In genomic region chr4:128991500-128992008, GRCm38 (mm10) we compare ENCODE assay signal across 8 mouse cellular contexts. TPM values are rescaled to one million over a fixed set of nuclear protein-coding genes. Genes with fewer than 3 reads are reported as not detected.
DNase-seq lines count a peak whose midpoint lies in the region; ATAC-seq and TF ChIP-seq lines count a peak whose summit lies in the region.

TSS of gene Ak2 (plus strand) at chr4:128991958.

- ATAC-seq in activated CD4-positive, CD25-positive, alpha-beta regulatory T cell, adult 4 months = no peak
- ATAC-seq in forebrain, postnatal 0 days = no peak
- no peak for ATAC-seq in hindbrain, embryonic 15.5 days (ENCODE audit: low FRiP score, low read depth)
- no peak for ATAC-seq in liver, postnatal 0 days

- TF ChIP-seq CTCF in heart, adult 2 months (IDR thresholded peaks at IDR 0.05) = no peak
- TF ChIP-seq CTCF in forebrain, postnatal 0 days (IDR thresholded peaks at IDR 0.05; ENCODE audit: low read depth) = no peak
- TF ChIP-seq CTCF in liver, postnatal 0 days (IDR thresholded peaks at IDR 0.05; ENCODE audit: low read depth) = no peak

- H3K79me2 ChIP-seq in heart, adult 2 months (replicated peaks; ENCODE audit: control insufficient read depth, insufficient read depth, low read length) = peaks cover 3% of the 10 kb centered on the region

- H3K9me3 ChIP-seq in forebrain, postnatal 0 days (ENCODE audit: low read length) = no peaks in the 10 kb centered on the region
- no peaks in the 10 kb centered on the region for H3K9me3 ChIP-seq in hindbrain, embryonic 15.5 days
- H3K9me3 ChIP-seq in liver, postnatal 0 days (ENCODE audit: low read length) = no peaks in the 10 kb centered on the region

- peak within 1 kb of the TSS; percentile 37; the same call in 1 of the 2 replicates for H3K4me3 ChIP-seq in heart, adult 2 months
- no peak within 1 kb of the TSS; the same call in 1 of the 2 replicates for H3K4me3 ChIP-seq in forebrain, postnatal 0 days (ENCODE audit: low read depth, low read length)
- H3K4me3 ChIP-seq in hindbrain, embryonic 15.5 days = peak within 1 kb of the TSS; percentile 87
- no peak within 1 kb of the TSS for H3K4me3 ChIP-seq in liver, postnatal 0 days (ENCODE audit: low read depth, low read length)

- intact Hi-C loops in heart, adult 2 months (cut with DNase I) = loop anchor here (2.0 kb wide), 1 partner anchor 67 kb away; the partner anchor contains the start of gene Rnf19b

- no peak for DNase-seq in heart, adult 2 months
- no peak for DNase-seq in heart, adult 9 months (ENCODE audit: low spot score in 2 of 2)
- DNase-seq in forebrain, postnatal 0 days = no peak
- no peak for DNase-seq in liver, postnatal 0 days
- no peak for DNase-seq in right cerebral cortex, postnatal 10 days (ENCODE audit: low spot score in 2 of 2)
- no peak for DNase-seq in frontal cortex, postnatal 10 days (ENCODE audit: low spot score in 2 of 2)

- no peak within 1 kb of the TSS for H3K9ac ChIP-seq in heart, adult 2 months (ENCODE audit: low read depth, low read length)
- H3K9ac ChIP-seq in forebrain, postnatal 0 days = no peak within 1 kb of the TSS
- no peak within 1 kb of the TSS for H3K9ac ChIP-seq in hindbrain, embryonic 15.5 days
- H3K9ac ChIP-seq in liver, postnatal 0 days (replicated peaks) = no peak within 1 kb of the TSS

- no peaks in the 10 kb centered on the region for H3K27me3 ChIP-seq in heart, adult 2 months (ENCODE audit: control insufficient read depth, insufficient read depth, low read length)
- no peaks in the 10 kb centered on the region for H3K27me3 ChIP-seq in forebrain, postnatal 0 days (ENCODE audit: insufficient read depth, low read length)
- H3K27me3 ChIP-seq in hindbrain, embryonic 15.5 days = no peaks in the 10 kb centered on the region
- H3K27me3 ChIP-seq in liver, postnatal 0 days (ENCODE audit: insufficient read depth, low read length) = no peaks in the 10 kb centered on the region

- TF ChIP-seq EP300 in heart, adult 2 months (IDR thresholded peaks at IDR 0.05; ENCODE audit: insufficient read depth, low read depth, low read length) = no peak
- TF ChIP-seq EP300 in liver, postnatal 0 days (IDR thresholded peaks at IDR 0.05; ENCODE audit: low read depth) = no peak

- H3K4me2 ChIP-seq in forebrain, postnatal 0 days (ENCODE audit: low read depth) = peak within 1 kb of the TSS; percentile 41
- peak within 1 kb of the TSS; percentile 73 for H3K4me2 ChIP-seq in hindbrain, embryonic 15.5 days
- peak within 1 kb of the TSS; percentile 98 for H3K4me2 ChIP-seq in liver, postnatal 0 days (ENCODE audit: low read depth, low read length)

- no peaks in the 10 kb centered on the region; the same call in 1 of the 2 replicates for H3K36me3 ChIP-seq in heart, adult 2 months (ENCODE audit: control insufficient read depth, insufficient read depth, low read length)
- H3K36me3 ChIP-seq in forebrain, postnatal 0 days (ENCODE audit: insufficient read depth) = peaks cover 6% of the 10 kb centered on the region; the same call in 1 of the 2 replicates
- no peaks in the 10 kb centered on the region for H3K36me3 ChIP-seq in hindbrain, embryonic 15.5 days
- peaks cover 7% of the 10 kb centered on the region; the same call in 1 of the 2 replicates for H3K36me3 ChIP-seq in liver, postnatal 0 days (replicated peaks; ENCODE audit: insufficient read depth, low read length)

- TF ChIP-seq POLR2A in heart, adult 2 months (IDR thresholded peaks at IDR 0.05; ENCODE audit: insufficient read depth, low read depth, low read length) = no peak

- WGBS in heart, adult 2 months = 87% methylated on average over 9 of the region's 9 CpGs
- WGBS in forebrain, postnatal 0 days = 90% methylated on average over 9 of the region's 9 CpGs
- WGBS in hindbrain, embryonic 15.5 days = 94% methylated on average over 9 of the region's 9 CpGs
- WGBS in liver, postnatal 0 days (ENCODE audit: insufficient replicate concordance) = 91% methylated on average over 9 of the region's 9 CpGs

- no peak within 1 kb of the TSS for H3K27ac ChIP-seq in heart, adult 2 months
- no peak within 1 kb of the TSS for H3K27ac ChIP-seq in forebrain, postnatal 0 days (ENCODE audit: low read depth, low read length)
- no peak within 1 kb of the TSS for H3K27ac ChIP-seq in hindbrain, embryonic 15.5 days (replicated peaks)
- H3K27ac ChIP-seq in liver, postnatal 0 days (ENCODE audit: low read depth) = peak within 1 kb of the TSS; percentile 50

- H3K4me1 ChIP-seq in heart, adult 2 months (ENCODE audit: control insufficient read depth, insufficient read depth, low read length) = peaks cover 4% of the 10 kb centered on the region
- peaks cover 9% of the 10 kb centered on the region for H3K4me1 ChIP-seq in forebrain, postnatal 0 days (ENCODE audit: insufficient read depth)
- peaks cover 14% of the 10 kb centered on the region for H3K4me1 ChIP-seq in hindbrain, embryonic 15.5 days (replicated peaks)
- H3K4me1 ChIP-seq in liver, postnatal 0 days (ENCODE audit: insufficient read depth) = peaks cover 26% of the 10 kb centered on the region

RNA-seq across cellular contexts. Expression of gene Ak2, which starts in this region (rescaled TPM):
- 10 to 100 TPM; 63.1 to 70.5 TPM for total RNA-seq in heart, adult 2 months (2021)
- polyA plus RNA-seq in heart, adult 2 months (2012; rRNA removed) = 41.8 and 43.4 TPM in 2 replicates
- 100 to 1,000 TPM in 1 of 2 experiments, 10 to 100 TPM in 1; 62.4 to 108 TPM for polyA plus RNA-seq in activated CD4-positive, CD25-positive, alpha-beta regulatory T cell, adult 4 months (2017; shearing (Covaris generic))
- total RNA-seq in forebrain, postnatal 0 days (2014; rRNA removed) = 30.8 and 33.0 TPM in 2 replicates
- polyA plus RNA-seq in forebrain, postnatal 0 days (2015; fragmentation: Nextera tagmentation; extraction: Ambion mirVana) = 58.5 and 64.2 TPM in 2 replicates
- 84.8 and 93.2 TPM in 2 replicates for polyA plus RNA-seq in hindbrain, embryonic 15.5 days (2015; fragmentation: Nextera tagmentation; extraction: Ambion mirVana)
- polyA plus RNA-seq in liver, postnatal 0 days (2015; fragmentation: Nextera tagmentation; extraction: Ambion mirVana) = 276 and 291 TPM in 2 replicates

Comparison
In these comparisons a context has a peak if more than half of its experiments do, and no peak if none do; other contexts are left out.
1. H3K4me3 ChIP-seq: peak in heart, adult 2 months (single experiment) and hindbrain, embryonic 15.5 days (single experiment); none in forebrain, postnatal 0 days (single experiment) and liver, postnatal 0 days (single experiment).
2. H3K4me2 ChIP-seq: peak in every context shown above with its lines; median percentile 98 in liver, postnatal 0 days; 73 in hindbrain, embryonic 15.5 days; 41 in forebrain, postnatal 0 days.